Mouse (Mus musculus): ENCODE results near the gene Slc24a3. TPM values are rescaled to one million over a fixed set of nuclear protein-coding genes. Genes with fewer than 3 reads are reported as not detected.

Slc24a3 gene
- polyA plus RNA-seq, 1 experiment from 2014 or later, result 3.2 TPM

GRCm38 (mm10) chr2:145588009-145588737 lies 420.6 kb downstream of the Slc24a3 start:
- H3K27ac ChIP-seq (replicated peaks), result no peak overlapping the region
- 72% methylated on average over 8 of the region's 8 CpGs for WGBS
- peak; percentile 66 for ATAC-seq (ENCODE audit: low FRiP score, low read depth)
- no peaks in the 10 kb centered on the region for H3K4me1 ChIP-seq
- no peaks in the 10 kb centered on the region for H3K27me3 ChIP-seq
- no peaks in the 10 kb centered on the region for H3K9me3 ChIP-seq
- no peak overlapping the region for H3K4me2 ChIP-seq (replicated peaks)
- H3K4me3 ChIP-seq, result no peak overlapping the region
- no peak overlapping the region for H3K9ac ChIP-seq (replicated peaks)
- H3K36me3 ChIP-seq, result no peaks in the 10 kb centered on the region

- Histone ChIP-seq H3K36me3 (no peaks in the 10 kb centered on the region), H3K4me3 (no peak overlapping the region), H3K27ac (replicated peaks) (no peak overlapping the region), H3K4me1 (no peaks in the 10 kb centered on the region), H3K27me3 (no peaks in the 10 kb centered on the region), H3K4me2 (replicated peaks) (no peak overlapping the region), H3K9ac (replicated peaks) (no peak overlapping the region), H3K9me3 (no peaks in the 10 kb centered on the region)
- ATAC-seq (ENCODE audit: low FRiP score, low read depth), result no peak
- WGBS, result 87% methylated on average over 8 of the region's 8 CpGs
Observed at GRCm38 (mm10) chr2:145591881-145592280, 424.3 kb downstream of the Slc24a3 start.

GRCm38 (mm10) chr2:145593649-145594347 lies 426.2 kb downstream of the Slc24a3 start:
- H3K36me3 ChIP-seq, result no peaks in the 10 kb centered on the region
- H3K27me3 ChIP-seq, result no peaks in the 10 kb centered on the region
- no peak overlapping the region for H3K9ac ChIP-seq (replicated peaks)
- H3K4me2 ChIP-seq (replicated peaks), result no peak overlapping the region
- no peak overlapping the region for H3K4me3 ChIP-seq
- 89% methylated on average over 3 of the region's 3 CpGs for WGBS
- ATAC-seq (ENCODE audit: low FRiP score, low read depth), result no peak
- no peaks in the 10 kb centered on the region for H3K4me1 ChIP-seq
- no peak overlapping the region for H3K27ac ChIP-seq (replicated peaks)
- H3K9me3 ChIP-seq, result no peaks in the 10 kb centered on the region

- 91% methylated on average over 5 of the region's 5 CpGs for WGBS
- Histone ChIP-seq H3K9me3 (no peaks in the 10 kb centered on the region), H3K4me2 (replicated peaks) (no peak overlapping the region), H3K4me3 (no peak overlapping the region), H3K27me3 (no peaks in the 10 kb centered on the region), H3K9ac (replicated peaks) (no peak overlapping the region), H3K4me1 (no peaks in the 10 kb centered on the region), H3K36me3 (no peaks in the 10 kb centered on the region), H3K27ac (replicated peaks) (no peak overlapping the region)
- no peak for ATAC-seq (ENCODE audit: low FRiP score, low read depth)
Observed at GRCm38 (mm10) chr2:145597866-145598265, 430.3 kb downstream of the Slc24a3 start.

- no peak overlapping the region for H3K27ac ChIP-seq (replicated peaks)
Observed at GRCm38 (mm10) chr2:145607844-145608243, 440.3 kb downstream of the Slc24a3 start.

GRCm38 (mm10) chr2:145610796-145611705 lies 443.5 kb downstream of the Slc24a3 start:
- 0 out of 2 replicates have a peak, but pooled peaks have one; percentile 38 for ATAC-seq (ENCODE audit: low FRiP score, low read depth)
- Histone ChIP-seq H3K9ac (replicated peaks) (no peak overlapping the region), H3K4me2 (replicated peaks) (no peak overlapping the region), H3K4me3 (no peak overlapping the region), H3K27ac (replicated peaks) (no peak overlapping the region), H3K36me3 (no peaks in the 10 kb centered on the region), H3K4me1 (no peaks in the 10 kb centered on the region), H3K9me3 (no peaks in the 10 kb centered on the region), H3K27me3 (no peaks in the 10 kb centered on the region)
- WGBS, result 40% methylated on average over 15 of the region's 15 CpGs

More at GRCm38 (mm10) chr2:145607844-145608243, 440.3 kb downstream of the Slc24a3 start:
- H3K36me3 ChIP-seq, result no peaks in the 10 kb centered on the region
- H3K27me3 ChIP-seq, result no peaks in the 10 kb centered on the region
- no peak overlapping the region for H3K4me2 ChIP-seq (replicated peaks)
- no peak overlapping the region for H3K4me3 ChIP-seq
- no peak for ATAC-seq (ENCODE audit: low FRiP score, low read depth)
- no peak overlapping the region for H3K9ac ChIP-seq (replicated peaks)
- H3K4me1 ChIP-seq, result no peaks in the 10 kb centered on the region
- WGBS, result 93% methylated on average over 5 of the region's 5 CpGs
- H3K9me3 ChIP-seq, result no peaks in the 10 kb centered on the region

GRCm38 (mm10) chr2:145612937-145613336 lies 445.4 kb downstream of the Slc24a3 start:
- Histone ChIP-seq H3K4me2 (replicated peaks) (no peak overlapping the region), H3K27ac (replicated peaks) (no peak overlapping the region), H3K36me3 (no peaks in the 10 kb centered on the region), H3K4me3 (no peak overlapping the region), H3K9me3 (no peaks in the 10 kb centered on the region), H3K27me3 (no peaks in the 10 kb centered on the region), H3K4me1 (no peaks in the 10 kb centered on the region), H3K9ac (replicated peaks) (no peak overlapping the region)
- 69% methylated on average over 8 of the region's 8 CpGs for WGBS
- ATAC-seq (ENCODE audit: low FRiP score, low read depth), result no peak

GRCm38 (mm10) chr2:145613705-145614104 lies 446.2 kb downstream of the Slc24a3 start:
- no peaks in the 10 kb centered on the region for H3K4me1 ChIP-seq
- H3K9me3 ChIP-seq, result no peaks in the 10 kb centered on the region
- no peaks in the 10 kb centered on the region for H3K36me3 ChIP-seq
- H3K4me2 ChIP-seq (replicated peaks), result no peak overlapping the region
- ATAC-seq (ENCODE audit: low FRiP score, low read depth), result peak; percentile 71; the same call in 1 of the 2 replicates
- no peaks in the 10 kb centered on the region for H3K27me3 ChIP-seq
- H3K4me3 ChIP-seq, result no peak overlapping the region
- no peak overlapping the region for H3K9ac ChIP-seq (replicated peaks)
- no peak overlapping the region for H3K27ac ChIP-seq (replicated peaks)
- 79% methylated on average over 8 of the region's 8 CpGs for whole genome bisulfite sequencing

GRCm38 (mm10) chr2:145619688-145620087 lies 452.1 kb downstream of the Slc24a3 start:
- no peak overlapping the region for H3K4me3 ChIP-seq
- no peak for ATAC-seq (ENCODE audit: low FRiP score, low read depth)
- H3K9me3 ChIP-seq, result no peaks in the 10 kb centered on the region
- no peak overlapping the region for H3K4me2 ChIP-seq (replicated peaks)
- H3K4me1 ChIP-seq, result no peaks in the 10 kb centered on the region
- no peaks in the 10 kb centered on the region for H3K36me3 ChIP-seq
- H3K27me3 ChIP-seq, result no peaks in the 10 kb centered on the region
- WGBS, result 87% methylated on average over 4 of the region's 4 CpGs
- no peak overlapping the region for H3K9ac ChIP-seq (replicated peaks)
- H3K27ac ChIP-seq (replicated peaks), result no peak overlapping the region

GRCm38 (mm10) chr2:145620709-145621108 lies 453.2 kb downstream of the Slc24a3 start:
- ATAC-seq (ENCODE audit: low FRiP score, low read depth), result 0 out of 2 replicates have a peak, but pooled peaks have one; percentile 16
- no peak overlapping the region for H3K27ac ChIP-seq (replicated peaks)
- no peak overlapping the region for H3K4me3 ChIP-seq
- no peaks in the 10 kb centered on the region for H3K4me1 ChIP-seq
- no peaks in the 10 kb centered on the region for H3K36me3 ChIP-seq
- no peaks in the 10 kb centered on the region for H3K27me3 ChIP-seq
- no peaks in the 10 kb centered on the region for H3K9me3 ChIP-seq
- no peak overlapping the region for H3K9ac ChIP-seq (replicated peaks)
- H3K4me2 ChIP-seq (replicated peaks), result no peak overlapping the region

- Histone ChIP-seq H3K27me3 (no peaks in the 10 kb centered on the region), H3K9me3 (no peaks in the 10 kb centered on the region), H3K9ac (replicated peaks) (no peak overlapping the region), H3K4me3 (no peak overlapping the region), H3K36me3 (no peaks in the 10 kb centered on the region), H3K4me1 (no peaks in the 10 kb centered on the region), H3K4me2 (replicated peaks) (no peak overlapping the region), H3K27ac (replicated peaks) (no peak overlapping the region)
- WGBS, result 50% methylated on average over 9 of the region's 9 CpGs
- no peak for ATAC-seq (ENCODE audit: low FRiP score, low read depth)
Observed at GRCm38 (mm10) chr2:145621119-145621518, 453.6 kb downstream of the Slc24a3 start.

Data from midbrain, embryonic 12.5 days (tissue).